Mouse (Mus musculus): ENCODE data around the gene Ier5l.

Gene Ier5l

DNA sequence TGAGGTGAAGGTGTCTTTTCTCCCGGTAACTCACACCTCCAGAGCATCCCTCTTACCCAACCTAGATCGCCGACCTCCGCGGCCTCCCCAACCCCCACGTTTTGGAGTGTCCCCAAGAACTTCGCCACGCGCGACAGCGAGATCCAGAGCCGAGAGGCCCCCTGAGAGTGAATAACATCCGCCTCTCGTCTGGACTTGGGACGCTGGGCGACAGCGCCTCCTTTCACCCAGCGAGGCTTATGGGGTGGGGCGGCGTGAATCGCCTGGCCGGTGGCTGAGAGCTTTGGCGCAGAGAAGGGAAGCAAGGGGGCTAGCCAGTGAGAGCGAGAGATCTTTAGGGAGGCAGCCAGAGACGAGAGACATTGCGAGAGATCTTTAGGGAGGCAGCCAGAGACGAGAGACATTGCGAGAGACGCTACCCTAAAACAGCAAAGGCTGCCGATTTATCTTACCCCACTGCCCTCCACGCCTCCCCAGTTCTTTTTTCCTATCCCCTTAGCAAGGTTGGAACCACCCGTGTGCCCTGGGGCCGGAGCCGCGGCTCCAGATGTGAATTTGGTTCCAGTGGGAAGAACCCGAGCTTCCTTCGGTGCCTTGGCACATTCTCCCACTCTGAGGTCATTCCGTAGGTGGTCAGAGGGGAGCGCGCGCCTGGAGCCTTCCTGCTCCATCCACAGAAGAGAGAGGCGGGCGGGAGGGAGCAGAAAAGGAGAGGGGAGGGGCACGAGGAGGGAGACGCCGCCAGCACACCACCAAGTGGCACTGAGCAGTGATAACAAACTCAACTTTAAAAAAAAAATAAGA lies 3.7 kb downstream of the Ier5l start:
- DNase-seq (ENCODE audit: low read depth), result peak; percentile 74

- DNase-seq (ENCODE audit: low read depth), result no peak
Measured at GRCm38 (mm10) chr2:30469796-30470142, 4.2 kb downstream of the Ier5l start.

- DNase-seq (ENCODE audit: low read depth), result no peak
Measured at GRCm38 (mm10) chr2:30469009-30469408, 5.0 kb downstream of the Ier5l start.

DNA sequence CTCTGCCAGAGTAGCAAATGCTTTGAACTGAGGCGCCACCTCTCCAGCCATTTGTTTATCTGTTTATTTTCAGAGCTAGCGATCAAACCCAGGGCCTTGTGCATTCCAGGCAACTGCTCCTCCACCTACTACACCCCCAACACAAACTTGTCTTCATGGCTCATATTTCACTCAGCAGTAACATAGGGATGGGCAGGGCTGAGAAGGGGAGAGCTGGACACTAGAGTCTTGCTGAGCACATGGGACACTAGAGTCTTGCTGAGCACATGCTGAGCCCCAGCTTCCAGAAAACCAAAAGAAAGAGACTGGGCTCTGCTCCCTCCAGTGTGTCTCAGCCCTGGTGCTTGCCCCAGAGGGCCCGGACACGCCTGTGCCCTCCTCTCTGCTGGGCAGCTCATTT lies 7.2 kb downstream of the Ier5l start:
- no peak for DNase-seq (ENCODE audit: low read depth)

GRCm38 (mm10) chr2:30464411-30464810 lies 9.6 kb downstream of the Ier5l start:
- no peak for DNase-seq (ENCODE audit: low read depth)

DNA sequence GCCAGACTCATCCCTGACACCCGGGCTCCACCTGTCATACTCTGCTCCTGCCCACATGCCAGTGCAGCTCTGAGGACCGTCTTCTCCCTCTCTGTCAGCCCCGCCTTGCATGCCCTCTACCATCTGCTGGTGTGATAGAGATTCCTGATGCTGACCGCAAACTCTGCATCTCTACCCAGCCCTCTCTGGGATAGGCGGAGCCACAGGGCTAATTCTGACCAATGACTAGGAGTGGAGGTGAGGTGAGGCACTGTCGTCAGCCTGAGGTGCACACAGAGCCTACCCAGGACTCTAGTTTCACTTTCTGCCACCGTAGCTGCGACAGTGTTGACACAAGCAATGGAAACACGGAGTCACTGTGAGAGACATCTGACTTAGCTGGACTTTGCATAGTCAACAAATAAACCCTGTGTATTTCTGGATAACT lies 10.1 kb downstream of the Ier5l start:
- peak; percentile 58 for DNase-seq (ENCODE audit: low read depth)

DNA sequence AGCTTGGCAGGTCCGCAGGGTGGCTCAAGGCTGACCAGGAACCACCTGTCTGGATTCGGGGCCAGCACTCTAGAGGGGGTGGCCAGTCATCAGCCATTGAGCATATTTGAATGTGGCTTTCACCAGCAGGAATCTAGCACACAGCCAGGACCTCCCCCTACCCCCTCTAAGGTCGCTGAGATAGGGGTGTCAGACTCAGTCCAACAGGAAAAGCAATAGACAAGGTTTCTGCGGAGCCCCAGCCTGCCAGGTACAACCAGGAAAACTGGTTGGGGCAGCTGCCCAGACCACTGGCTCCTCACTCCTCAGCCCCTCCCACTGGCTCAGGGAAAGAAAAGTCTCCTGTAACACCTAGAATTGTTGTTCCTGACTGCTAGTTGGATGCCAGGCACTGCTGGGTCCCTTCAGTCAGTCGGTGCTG lies 10.7 kb downstream of the Ier5l start:
- DNase-seq (ENCODE audit: low read depth), result no peak

DNA sequence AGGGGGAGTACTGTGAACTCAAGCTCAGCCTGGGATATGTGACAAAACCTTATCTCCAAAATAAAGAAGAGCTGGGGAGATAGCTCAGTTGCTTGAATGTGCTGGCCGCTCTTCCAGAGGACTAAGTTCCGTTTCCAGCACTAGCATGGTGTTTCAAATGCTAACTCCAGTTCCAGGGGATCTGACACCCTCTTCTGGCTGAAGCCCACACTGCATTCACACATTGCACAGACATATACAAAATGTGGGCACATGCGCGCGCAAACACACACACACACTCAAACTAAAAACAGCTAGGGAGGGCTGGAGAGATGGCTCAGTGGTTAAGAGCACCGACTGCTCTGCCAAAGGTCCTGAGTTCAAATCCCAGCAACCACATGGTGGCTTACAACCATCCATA lies 14.8 kb downstream of the Ier5l start:
- no peak for DNase-seq (ENCODE audit: low read depth)

- DNase-seq (ENCODE audit: low read depth), result peak; percentile 61
Measured at GRCm38 (mm10) chr2:30458349-30458748, 15.7 kb downstream of the Ier5l start.

DNA sequence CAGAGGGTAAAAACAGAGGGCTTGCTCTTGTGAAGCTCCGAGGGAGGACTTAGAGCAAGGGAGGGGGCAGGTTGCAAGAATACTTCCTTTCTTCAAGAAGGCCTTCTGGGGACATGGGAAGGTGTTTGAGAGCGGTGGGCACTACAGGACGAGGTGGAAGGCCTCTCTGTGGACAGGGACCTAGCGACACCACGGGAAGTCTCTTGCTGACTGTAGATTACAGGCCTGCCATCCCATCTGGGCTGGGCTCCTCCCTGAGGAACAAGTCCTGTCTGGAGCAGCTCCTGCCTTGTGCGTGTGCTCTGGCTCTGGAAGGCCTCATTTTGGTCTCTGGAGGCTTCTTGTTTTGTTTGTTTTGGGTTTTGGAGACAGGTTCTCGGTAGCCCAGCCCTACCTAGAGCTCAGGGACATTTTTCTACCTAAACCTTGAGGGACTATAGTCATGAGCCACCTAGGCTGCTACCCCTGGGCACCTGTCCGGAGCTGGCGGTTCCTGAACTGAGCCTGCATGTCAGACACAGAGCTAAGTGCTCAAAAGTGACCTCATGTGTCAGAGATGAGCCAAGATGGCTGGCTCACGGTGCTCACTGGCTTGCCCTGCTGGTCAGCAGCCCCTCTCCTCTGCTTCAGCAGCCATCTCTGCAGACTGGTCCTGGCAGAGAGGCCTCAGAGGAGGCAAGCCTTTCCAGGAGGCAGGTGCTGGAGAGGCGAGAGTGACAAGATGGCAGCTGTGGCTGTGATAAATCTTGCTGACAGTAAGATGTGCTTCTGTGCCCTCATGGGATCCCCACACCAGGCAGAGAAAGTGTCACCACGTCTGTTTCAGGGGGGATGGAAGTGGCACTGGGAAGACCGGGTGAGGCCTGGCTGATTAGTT lies 17.7 kb downstream of the Ier5l start:
- DNase-seq (ENCODE audit: low read depth), result no peak

DNA sequence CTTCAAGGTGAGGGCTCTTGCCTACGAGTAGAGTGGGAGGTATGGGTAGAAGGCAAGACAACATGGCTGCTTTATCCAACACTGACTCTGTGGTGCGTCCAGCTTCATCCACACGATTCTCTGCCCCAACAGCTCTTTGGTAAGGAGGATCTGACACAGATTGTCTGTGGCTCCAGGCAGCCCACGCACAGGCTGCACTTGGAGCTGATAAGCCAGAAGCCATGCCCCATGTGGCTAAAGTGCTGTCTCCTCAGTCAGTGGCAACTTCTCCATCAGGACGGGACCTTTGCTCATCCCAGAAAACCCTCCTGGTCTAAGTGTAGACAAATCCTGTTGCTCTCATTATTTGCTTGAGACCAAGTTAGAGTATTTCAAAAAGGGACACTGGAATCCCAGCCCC lies 19.4 kb downstream of the Ier5l start:
- no peak for DNase-seq (ENCODE audit: low read depth)

GRCm38 (mm10) chr2:30453570-30453969 lies 20.4 kb downstream of the Ier5l start:
- no peak for DNase-seq (ENCODE audit: low read depth)

DNA sequence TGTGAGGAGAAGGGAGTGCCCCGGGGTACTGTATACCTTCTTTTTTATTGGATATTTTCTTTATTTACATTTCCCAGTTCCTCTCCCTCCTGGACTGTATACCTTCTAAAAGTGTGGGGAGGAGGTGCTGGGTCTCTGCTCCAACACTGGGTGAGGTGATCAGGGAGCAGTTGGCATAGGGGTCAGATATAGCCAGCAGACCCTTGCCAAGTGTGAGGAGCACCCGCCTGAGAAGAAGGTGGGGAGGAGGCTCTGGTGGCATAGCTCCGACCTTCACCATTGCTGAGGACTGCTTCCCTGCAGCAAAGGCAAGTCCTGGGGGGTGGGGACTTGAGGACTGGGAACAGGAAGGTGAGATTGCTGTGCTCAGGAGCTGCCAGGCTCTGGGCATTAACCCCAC lies 22.5 kb downstream of the Ier5l start:
- DNase-seq (ENCODE audit: low read depth), result no peak

- DNase-seq (ENCODE audit: low read depth), result no peak
Measured at GRCm38 (mm10) chr2:30450530-30450929, 23.5 kb downstream of the Ier5l start.

DNA sequence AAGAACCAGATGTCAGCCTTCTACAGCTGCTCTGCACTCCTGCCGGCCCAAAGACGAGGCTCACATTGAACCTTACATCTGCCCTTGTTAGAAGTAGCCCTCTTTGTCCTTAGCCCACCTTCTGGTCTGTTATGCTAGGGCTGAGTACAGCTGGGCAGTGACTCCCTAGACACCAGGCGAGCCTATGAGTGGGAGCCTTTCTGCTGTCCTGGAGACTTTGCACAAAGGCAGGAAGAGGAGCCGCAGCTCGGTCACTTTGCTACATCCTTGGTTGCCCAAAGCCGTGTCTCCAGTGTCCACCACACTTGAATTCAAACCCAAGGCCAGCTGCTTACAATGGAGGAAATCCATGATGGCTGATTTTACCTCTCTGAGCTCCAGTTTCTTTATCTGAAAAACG lies 25.6 kb downstream of the Ier5l start:
- DNase-seq (ENCODE audit: low read depth), result no peak

- DNase-seq (ENCODE audit: low read depth), result no peak
Measured at GRCm38 (mm10) chr2:30446891-30447826, 26.9 kb downstream of the Ier5l start.

DNA sequence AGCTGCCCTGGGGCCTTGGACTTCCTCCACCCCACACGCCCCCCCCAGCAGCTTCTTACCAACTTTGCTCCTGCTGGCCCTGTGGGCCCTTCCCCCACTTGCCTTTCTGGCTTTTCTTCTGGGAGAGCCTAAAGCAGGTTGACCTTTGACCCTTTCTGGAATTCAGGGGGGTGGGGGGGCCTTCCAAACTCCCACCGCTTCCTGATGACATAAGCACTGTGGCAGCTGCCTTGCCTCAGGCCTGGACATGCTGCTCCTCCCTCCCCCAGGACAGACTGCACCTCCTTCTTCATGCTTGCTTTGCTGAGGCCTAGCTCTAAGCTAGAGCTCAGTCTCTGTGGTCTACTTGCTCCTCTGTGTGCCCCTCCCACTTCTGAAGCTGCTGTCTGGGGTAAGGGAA lies 28.7 kb downstream of the Ier5l start:
- DNase-seq (ENCODE audit: low read depth), result no peak

- no peak for DNase-seq (ENCODE audit: low read depth)
Measured at GRCm38 (mm10) chr2:30444450-30444849, 29.6 kb downstream of the Ier5l start.

DNA sequence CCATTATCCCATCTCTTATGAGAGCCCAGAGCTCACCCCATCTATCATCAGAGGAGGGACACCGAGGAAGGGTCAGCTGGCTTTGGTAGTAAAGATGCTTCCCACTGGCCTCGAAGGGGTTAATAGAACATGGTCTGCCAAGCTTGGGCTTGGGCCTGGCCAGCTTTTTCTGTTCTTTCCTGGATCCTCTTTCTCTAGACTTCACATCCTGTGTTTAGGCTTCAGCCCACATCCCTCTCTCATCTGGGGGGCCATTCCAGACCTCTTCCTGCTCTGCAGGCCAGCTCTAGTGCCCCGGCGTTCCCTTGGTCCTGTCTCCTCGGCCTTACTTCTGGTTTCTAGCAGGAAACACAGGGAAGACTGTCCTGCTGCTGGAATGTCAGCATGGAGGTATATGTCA lies 30.0 kb downstream of the Ier5l start:
- DNase-seq (ENCODE audit: low read depth), result no peak

- DNase-seq (ENCODE audit: low read depth), result no peak
Measured at GRCm38 (mm10) chr2:30443281-30443680, 30.7 kb downstream of the Ier5l start.

- DNase-seq (ENCODE audit: low read depth), result no peak
Measured at GRCm38 (mm10) chr2:30442498-30442890, 31.5 kb downstream of the Ier5l start.

All from fibroblast of lung, adult 2 months (primary cell).